Mouse (Mus musculus) lung, postnatal 0 days (tissue): Measurements from ENCODE around the gene Cables2. TPM values are rescaled to one million over a fixed set of nuclear protein-coding genes. Genes with fewer than 3 reads are reported as not detected.

ENCODE experiments used
- ATAC-seq: fragments of 200-750 bp; cut with Nextera tagmentation; 2 replicates; pipeline ENCODE4 v1.8.0; 2017; ENCODE audit warnings: moderate library complexity
- DNase-seq: peaks from one replicate; pipeline ENCODE4 v3.0.0-alpha.2; 2016; ENCODE audit warnings: low spot score
- H3K27ac ChIP-seq: fragments of 300-500 bp; sonication (generic); 2 replicates; pipeline ENCODE4 v1.5.1; 2014; ENCODE audit warnings: antibody characterized with exemption, mild to moderate bottlenecking, low read length, mixed read lengths
- H3K27me3 ChIP-seq: fragments of 300-500 bp; sonication (generic); replicated peaks from 2 replicates; pipeline ENCODE4 v1.6.1; 2014; ENCODE audit warnings: low read length, mixed read lengths; ENCODE audit not compliant: insufficient read depth
- H3K36me3 ChIP-seq: fragments of 300-500 bp; sonication (generic); 2 replicates; pipeline ENCODE4 v1.6.1; 2014; ENCODE audit warnings: low read length, mixed read lengths; ENCODE audit not compliant: insufficient read depth
- H3K4me1 ChIP-seq: fragments of 300-500 bp; sonication (generic); 2 replicates; pipeline ENCODE4 v1.6.1; 2014; ENCODE audit warnings: antibody characterized with exemption, low read depth, low read length, mixed read lengths; ENCODE audit not compliant: insufficient read depth
- H3K4me2 ChIP-seq: fragments of 300-500 bp; sonication (generic); replicated peaks from 2 replicates; pipeline ENCODE4 v1.6.1; 2014; ENCODE audit warnings: low read depth, mild to moderate bottlenecking, low read length, moderate library complexity, mixed read lengths
- H3K4me3 ChIP-seq: fragments of 300-500 bp; sonication (generic); 2 replicates; pipeline ENCODE4 v1.5.1; 2014; ENCODE audit warnings: low read depth, low read length
- H3K9ac ChIP-seq: fragments of 300-500 bp; sonication (generic); replicated peaks from 2 replicates; pipeline ENCODE4 v1.6.1; 2014; ENCODE audit warnings: low read depth, mild to moderate bottlenecking
- H3K9me3 ChIP-seq: fragments of 300-500 bp; sonication (generic); 2 replicates; pipeline ENCODE4 v1.6.1; 2016; ENCODE audit warnings: low read length, mixed read lengths
- CTCF ChIP-seq: IDR thresholded peaks from 2 replicates; pipeline ENCODE4 v1.5.1; 2016; ENCODE audit warnings: antibody characterized with exemption, mild to moderate bottlenecking
- EP300 ChIP-seq: IDR thresholded peaks from 2 replicates; pipeline ENCODE4 v1.6.1; 2016; ENCODE audit warnings: antibody characterized with exemption, mild to moderate bottlenecking, control low read depth
- WGBS: fragments of 180-500 bp; shearing (Covaris S2); extraction: QIAGEN DNeasy Blood & Tissue Kit; methylation state at CpG from one replicate; pipeline ENCODE4 v1.1.7; 2014; 5-methylcytosine and 5-hydroxymethylcytosine counted together
- polyA plus RNA-seq: library from polyadenylated mRNA; unstranded; fragments of >200 nt; fragmentation: Nextera tagmentation; extraction: Ambion mirVana; gene quantifications from 2 replicates; pipeline ENCODE4 v1.2.1, GENCODE M21; 2015

Cables2 gene
- polyA plus RNA-seq, 1 experiment from 2014 or later, result 15.5 TPM

DNA sequence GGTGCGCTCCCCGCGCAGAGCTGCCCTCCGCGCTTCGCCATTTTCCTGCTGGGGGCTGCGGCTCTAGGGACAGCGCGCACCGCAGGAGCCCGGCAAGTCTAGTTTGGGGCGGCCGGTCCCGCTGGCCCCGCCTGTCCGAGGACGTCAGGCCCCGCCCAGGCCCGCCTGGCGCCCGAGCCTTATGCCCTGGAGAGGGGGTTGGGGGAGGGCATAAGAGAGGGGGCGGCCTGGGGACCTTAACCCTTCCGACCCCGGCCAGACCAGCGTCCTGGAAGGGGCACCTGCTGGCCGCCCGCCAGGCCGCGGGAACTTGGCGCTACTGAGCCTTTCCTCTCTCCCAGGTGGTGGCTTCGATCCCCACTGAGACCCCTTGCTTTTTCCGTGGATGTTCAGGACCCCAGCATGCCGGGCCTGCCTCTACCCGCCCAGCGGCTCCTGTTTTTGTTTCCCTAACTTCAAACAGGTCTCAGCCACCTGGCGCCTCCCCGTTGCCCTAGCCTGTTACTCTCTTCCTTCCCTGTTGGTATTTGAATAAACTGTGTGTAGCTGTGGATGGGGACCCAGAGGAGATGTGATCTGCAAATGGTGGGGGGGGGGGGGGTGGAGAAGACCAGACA is 47.4 kb downstream of the Cables2 start, which contains the start of gene Lama5:
Lama5 (minus strand) TSS at position 98 of the 617 bp plus-strand sequence.
- 2% methylated on average over 30 of the region's 37 CpGs for WGBS
- Histone ChIP-seq H3K9ac (peak within 1 kb of the TSS; percentile 82), H3K9me3 (no peaks in the 10 kb centered on the region), H3K36me3 (no peaks in the 10 kb centered on the region; the same call in 1 of the 2 replicates), H3K27me3 (no peaks in the 10 kb centered on the region), H3K27ac (peak within 1 kb of the TSS; percentile 94), H3K4me3 (peak within 1 kb of the TSS; percentile 85), H3K4me2 (peak within 1 kb of the TSS; percentile 84), H3K4me1 (peaks cover 60% of the 10 kb centered on the region; the same call in 1 of the 2 replicates)
- no peak; the same call in 1 of the 2 replicates for TF ChIP-seq CTCF
- TF ChIP-seq EP300, result no peak
- DNase-seq (peak; percentile 93), ATAC-seq (peak; percentile 81)

DNA sequence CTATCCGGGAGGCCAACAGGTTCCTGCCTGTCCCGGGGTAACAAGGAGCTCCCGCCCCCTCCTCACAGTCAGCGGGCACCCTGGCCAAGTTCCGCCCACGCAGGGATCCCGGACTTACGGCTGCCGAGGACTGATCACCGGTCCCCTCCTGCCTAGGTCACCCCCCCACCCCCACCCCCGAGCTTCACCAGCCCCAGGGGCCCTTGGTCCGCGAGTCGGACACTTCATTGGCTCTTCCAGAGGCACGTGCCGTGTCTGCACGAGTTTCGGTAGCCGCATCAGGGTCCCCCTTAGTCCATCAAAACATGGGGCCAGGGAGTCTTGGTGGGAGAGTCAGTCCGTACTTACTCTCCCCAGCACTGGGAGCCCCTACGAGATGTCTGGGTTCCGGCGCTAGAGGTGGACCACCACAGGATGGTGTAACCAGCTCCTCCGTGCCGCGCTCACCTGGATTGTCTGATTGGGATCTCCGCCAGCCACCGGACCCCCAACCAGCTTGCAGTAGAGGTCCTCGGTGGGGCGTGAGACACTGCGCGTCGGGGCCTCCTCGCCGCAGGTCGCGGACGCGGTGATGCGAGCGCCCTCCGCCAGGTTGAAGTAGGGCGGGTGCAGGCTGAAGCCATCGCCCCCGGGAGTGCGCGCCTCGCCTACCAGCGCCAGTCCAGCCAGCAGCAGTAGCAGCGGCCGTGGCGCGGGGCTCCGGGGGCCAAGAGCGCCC is 48.1 kb downstream of the Cables2 start:
- WGBS, result 1% methylated on average over 48 of the region's 55 CpGs
- Histone ChIP-seq H3K9me3 (no peaks in the 10 kb centered on the region), H3K4me1 (peaks cover 55% of the 10 kb centered on the region; the same call in 1 of the 2 replicates), H3K36me3 (no peaks in the 10 kb centered on the region; the same call in 1 of the 2 replicates), H3K27me3 (no peaks in the 10 kb centered on the region), H3K4me2 (peak overlapping the region; percentile 84), H3K27ac (peak overlapping the region; percentile 94), H3K4me3 (peak overlapping the region; percentile 85), H3K9ac (peak overlapping the region; percentile 82)
- ATAC-seq, result peak; percentile 11
- peak; percentile 47 for DNase-seq
- peak; percentile 14; the same call in 1 of the 2 replicates for TF ChIP-seq CTCF
- no peak for TF ChIP-seq EP300

GRCm38 (mm10) chr2:180224647-180225043 is 48.7 kb downstream of the Cables2 start:
- DNase-seq, result no peak
- Histone ChIP-seq H3K4me2 (peak overlapping the region; percentile 84), H3K9ac (peak overlapping the region; percentile 82), H3K4me3 (peak overlapping the region; percentile 85), H3K27ac (peak overlapping the region; percentile 94), H3K4me1 (peaks cover 61% of the 10 kb centered on the region; the same call in 1 of the 2 replicates), H3K36me3 (peaks cover 4% of the 10 kb centered on the region; the same call in 1 of the 2 replicates), H3K9me3 (no peaks in the 10 kb centered on the region), H3K27me3 (no peaks in the 10 kb centered on the region)
- WGBS, result 3% methylated on average over 9 of the region's 13 CpGs
- TF ChIP-seq CTCF, result no peak
- TF ChIP-seq EP300, result no peak
- no peak for ATAC-seq

DNA sequence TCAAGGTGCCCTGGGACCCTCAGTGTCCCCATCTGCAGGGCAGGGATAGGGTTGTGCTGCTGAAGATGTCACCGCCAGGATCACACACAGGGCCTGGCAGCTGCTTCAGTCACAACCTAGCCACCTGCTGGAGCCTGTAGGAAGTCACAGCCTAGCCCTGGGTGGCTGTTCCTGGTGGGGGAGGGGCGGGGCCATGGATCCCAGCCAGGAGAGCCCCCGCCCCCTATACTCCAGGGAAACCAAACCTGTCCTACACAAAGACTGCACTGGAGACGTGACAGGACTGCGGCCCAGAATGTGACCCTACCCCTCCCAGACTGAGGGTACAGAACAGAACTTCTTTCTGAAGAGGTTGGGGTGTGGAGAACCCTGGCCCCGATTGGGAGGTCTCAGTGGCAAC is 51.0 kb downstream of the Cables2 start:
- peaks cover 64% of the 10 kb centered on the region for H3K4me1 ChIP-seq

DNA sequence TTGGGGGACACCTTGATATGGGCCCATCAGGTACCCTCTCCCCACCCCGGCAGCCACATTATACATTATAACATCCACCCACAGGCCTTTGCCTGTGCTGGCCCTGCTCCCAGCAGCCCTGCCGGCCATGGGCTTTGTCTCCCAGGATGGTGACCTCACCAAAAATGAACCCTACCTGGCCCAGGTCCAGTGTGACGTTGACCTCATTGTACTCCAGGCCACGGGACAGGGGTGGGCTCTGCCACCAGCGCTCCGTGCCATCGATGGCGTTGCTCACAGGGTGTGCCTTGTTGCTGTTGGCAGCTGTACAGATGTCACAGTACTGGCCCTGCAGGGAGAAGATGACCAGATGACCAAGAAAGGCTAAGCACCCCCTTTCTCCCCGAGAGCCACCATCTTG is 52.2 kb downstream of the Cables2 start:
- H3K4me2 ChIP-seq, result no peak overlapping the region
- no peak overlapping the region for H3K4me3 ChIP-seq
- peak overlapping the region; percentile 94 for H3K27ac ChIP-seq
- no peak overlapping the region for H3K9ac ChIP-seq
- peaks cover 5% of the 10 kb centered on the region; the same call in 1 of the 2 replicates for H3K36me3 ChIP-seq
- no peaks in the 10 kb centered on the region for H3K27me3 ChIP-seq
- H3K4me1 ChIP-seq, result peaks cover 67% of the 10 kb centered on the region
- DNase-seq (no peak), ATAC-seq (no peak)
- WGBS, result 57% methylated on average over 9 of the region's 9 CpGs
- no peaks in the 10 kb centered on the region for H3K9me3 ChIP-seq
- no peak for TF ChIP-seq CTCF
- no peak for TF ChIP-seq EP300

More for the DNA sequence above, 51.0 kb downstream of the Cables2 start:
- Histone ChIP-seq H3K4me3 (no peak overlapping the region), H3K4me2 (peak overlapping the region; percentile 84), H3K27me3 (no peaks in the 10 kb centered on the region), H3K36me3 (peaks cover 5% of the 10 kb centered on the region; the same call in 1 of the 2 replicates), H3K9ac (0 out of 2 replicates have a peak overlapping the region, but pooled peaks have one; percentile 5), H3K9me3 (no peaks in the 10 kb centered on the region), H3K27ac (peak overlapping the region; percentile 94)
- ATAC-seq (peak; percentile 49), DNase-seq (peak; percentile 79)
- 14% methylated on average over 6 of the region's 6 CpGs for WGBS
- TF ChIP-seq CTCF (peak; percentile 72), EP300 (no peak)

DNA sequence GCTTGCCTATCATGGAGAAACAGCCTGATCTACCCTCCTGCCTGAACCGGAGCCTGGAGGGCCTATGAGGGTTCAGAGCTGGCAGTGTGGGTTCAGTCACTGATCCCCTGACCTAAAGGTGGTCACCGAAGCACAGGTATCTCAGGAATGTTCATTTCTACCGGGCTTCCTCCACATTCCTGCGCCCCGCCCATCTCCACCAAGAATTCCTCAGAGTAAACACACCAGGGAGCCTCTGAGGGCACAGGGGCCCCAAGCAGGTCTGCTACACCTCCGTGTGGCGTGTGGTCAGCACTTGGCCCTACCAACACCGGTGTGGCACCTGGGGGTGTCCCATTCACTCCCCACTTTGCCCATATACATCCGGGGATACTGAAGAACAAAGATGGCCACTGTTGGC is 53.1 kb downstream of the Cables2 start:
- peak overlapping the region; percentile 25; the same call in 1 of the 2 replicates for H3K4me2 ChIP-seq
- H3K27me3 ChIP-seq, result no peaks in the 10 kb centered on the region
- H3K9me3 ChIP-seq, result no peaks in the 10 kb centered on the region
- WGBS, result 39% methylated on average over 9 of the region's 9 CpGs
- no peak overlapping the region for H3K9ac ChIP-seq
- peaks cover 76% of the 10 kb centered on the region for H3K4me1 ChIP-seq
- TF ChIP-seq CTCF, result peak; percentile 19; the same call in 1 of the 2 replicates
- TF ChIP-seq EP300, result peak; percentile 84
- peak overlapping the region; percentile 94 for H3K27ac ChIP-seq
- peak; percentile 40 for ATAC-seq
- DNase-seq, result peak; percentile 83
- H3K36me3 ChIP-seq, result peaks cover 5% of the 10 kb centered on the region; the same call in 1 of the 2 replicates
- H3K4me3 ChIP-seq, result no peak overlapping the region
